Mouse (Mus musculus): ENCODE data around the gene Mrpl46. TPM values are rescaled to one million over a fixed set of nuclear protein-coding genes. Genes with fewer than 3 reads are reported as not detected.

Gene Mrpl46
- total and polyA plus RNA-seq, 2 experiments from 2014 or later = 25.0 to 66.4 TPM

- Histone ChIP-seq H3K27me3 (ENCODE audit: insufficient read depth, low read length) (no peaks in the 10 kb centered on the region), H3K9ac (replicated peaks; ENCODE audit: low read length, poor library complexity, severe bottlenecking) (no peak overlapping the region), H3K4me3 (ENCODE audit: low read depth, low read length) (no peak overlapping the region), H3K36me3 (ENCODE audit: insufficient read depth, low read length) (peaks cover 9% of the 10 kb centered on the region), H3K4me1 (ENCODE audit: insufficient read depth, low read length) (no peaks in the 10 kb centered on the region), H3K9me3 (ENCODE audit: low read length) (no peaks in the 10 kb centered on the region), H3K27ac (ENCODE audit: low read depth, low read length) (no peak overlapping the region), H3K4me2 (ENCODE audit: low read depth, low read length, poor library complexity, severe bottlenecking) (no peak overlapping the region)
- ATAC-seq (ENCODE audit: low FRiP score) (no peak), DNase-seq (ENCODE audit: low spot score) (no peak)
- no peak for TF ChIP-seq CTCF (IDR thresholded peaks at IDR 0.05)
- 66% methylated on average over 6 of the region's 6 CpGs for WGBS
Measured at GRCm38 (mm10) chr7:78794571-78795092, 11.3 kb upstream of the Mrpl46 start.

- Histone ChIP-seq H3K27ac (ENCODE audit: low read depth, low read length) (no peak overlapping the region), H3K27me3 (ENCODE audit: insufficient read depth, low read length) (no peaks in the 10 kb centered on the region), H3K36me3 (ENCODE audit: insufficient read depth, low read length) (peaks cover 13% of the 10 kb centered on the region), H3K4me2 (ENCODE audit: low read depth, low read length, poor library complexity, severe bottlenecking) (no peak overlapping the region), H3K9ac (replicated peaks; ENCODE audit: low read length, poor library complexity, severe bottlenecking) (no peak overlapping the region), H3K4me3 (ENCODE audit: low read depth, low read length) (no peak overlapping the region), H3K9me3 (ENCODE audit: low read length) (no peaks in the 10 kb centered on the region), H3K4me1 (ENCODE audit: insufficient read depth, low read length) (no peaks in the 10 kb centered on the region)
- no peak for TF ChIP-seq CTCF (IDR thresholded peaks at IDR 0.05)
- ATAC-seq (ENCODE audit: low FRiP score) (no peak), DNase-seq (ENCODE audit: low spot score) (no peak)
- 94% methylated on average over 13 of the region's 13 CpGs for WGBS
Measured at GRCm38 (mm10) chr7:78793895-78794570, 10.7 kb upstream of the Mrpl46 start.

- no peaks in the 10 kb centered on the region for H3K4me1 ChIP-seq (ENCODE audit: insufficient read depth, low read length)
- peak; percentile 90 for DNase-seq (ENCODE audit: low spot score)
- peak; percentile 78 for ATAC-seq (ENCODE audit: low FRiP score)
- H3K9me3 ChIP-seq (ENCODE audit: low read length) = no peaks in the 10 kb centered on the region
- WGBS = 86% methylated on average over 15 of the region's 15 CpGs
- H3K36me3 ChIP-seq (ENCODE audit: insufficient read depth, low read length) = peaks cover 17% of the 10 kb centered on the region
- no peaks in the 10 kb centered on the region for H3K27me3 ChIP-seq (ENCODE audit: insufficient read depth, low read length)
- no peak overlapping the region for H3K4me2 ChIP-seq (ENCODE audit: low read depth, low read length, poor library complexity, severe bottlenecking)
- H3K4me3 ChIP-seq (ENCODE audit: low read depth, low read length) = no peak overlapping the region
- no peak overlapping the region for H3K27ac ChIP-seq (ENCODE audit: low read depth, low read length)
- TF ChIP-seq CTCF (IDR thresholded peaks at IDR 0.05) = peak; percentile 97
- H3K9ac ChIP-seq (replicated peaks; ENCODE audit: low read length, poor library complexity, severe bottlenecking) = no peak overlapping the region
Measured at GRCm38 (mm10) chr7:78791359-78792222, 8.3 kb upstream of the Mrpl46 start.

GRCm38 (mm10) chr7:78787793-78788380 is 4.6 kb upstream of the Mrpl46 start:
- Histone ChIP-seq H3K9ac (replicated peaks; ENCODE audit: low read length, poor library complexity, severe bottlenecking) (no peak overlapping the region), H3K36me3 (ENCODE audit: insufficient read depth, low read length) (peaks cover 17% of the 10 kb centered on the region), H3K27me3 (ENCODE audit: insufficient read depth, low read length) (no peaks in the 10 kb centered on the region), H3K4me2 (ENCODE audit: low read depth, low read length, poor library complexity, severe bottlenecking) (no peak overlapping the region), H3K27ac (ENCODE audit: low read depth, low read length) (no peak overlapping the region), H3K4me1 (ENCODE audit: insufficient read depth, low read length) (peaks cover 5% of the 10 kb centered on the region; the same call in 1 of the 2 replicates), H3K9me3 (ENCODE audit: low read length) (no peaks in the 10 kb centered on the region), H3K4me3 (ENCODE audit: low read depth, low read length) (no peak overlapping the region)
- DNase-seq (ENCODE audit: low spot score) (no peak), ATAC-seq (ENCODE audit: low FRiP score) (no peak)
- no peak for TF ChIP-seq CTCF (IDR thresholded peaks at IDR 0.05)
- WGBS = 90% methylated on average over 12 of the region's 12 CpGs

GRCm38 (mm10) chr7:78785906-78786305 is 2.6 kb upstream of the Mrpl46 start:
- DNase-seq (ENCODE audit: low spot score) = no peak
- ATAC-seq (ENCODE audit: low FRiP score) = no peak
- no peak overlapping the region for H3K4me2 ChIP-seq (ENCODE audit: low read depth, low read length, poor library complexity, severe bottlenecking)
- no peaks in the 10 kb centered on the region for H3K27me3 ChIP-seq (ENCODE audit: insufficient read depth, low read length)
- no peaks in the 10 kb centered on the region for H3K9me3 ChIP-seq (ENCODE audit: low read length)
- no peak overlapping the region for H3K4me3 ChIP-seq (ENCODE audit: low read depth, low read length)
- WGBS = 79% methylated on average over 5 of the region's 5 CpGs
- peaks cover 15% of the 10 kb centered on the region for H3K36me3 ChIP-seq (ENCODE audit: insufficient read depth, low read length)
- H3K9ac ChIP-seq (replicated peaks; ENCODE audit: low read length, poor library complexity, severe bottlenecking) = 0 out of 2 replicates have a peak overlapping the region, but pooled peaks have one; percentile 29
- no peak overlapping the region for H3K27ac ChIP-seq (ENCODE audit: low read depth, low read length)
- peaks cover 10% of the 10 kb centered on the region; the same call in 1 of the 2 replicates for H3K4me1 ChIP-seq (ENCODE audit: insufficient read depth, low read length)
- TF ChIP-seq CTCF (IDR thresholded peaks at IDR 0.05) = no peak
